Mouse (Mus musculus): ENCODE results near the gene Pcdh19. TPM values are rescaled to one million over a fixed set of nuclear protein-coding genes. Genes with fewer than 3 reads are reported as not detected.
"Not testable (repeated sequence)": the region's sequence is repeated elsewhere in the genome, so short reads cannot be mapped to it uniquely, and the experiment has no call there.

Gene Pcdh19
- 10 to 100 TPM in 1 of 2 experiments, 1 to 10 TPM in 1; 9.5 to 11.4 TPM for total RNA-seq (2021)
- long read RNA-seq, experiment 1, full-length matches to known transcripts = 1 of 2 reads
- long read RNA-seq, experiment 1, partial matches to known transcripts = 0 of 2 reads
- long read RNA-seq, experiment 1, other reads (novel, unspliced or antisense) = 1 of 2 reads
- long read RNA-seq, experiment 2, full-length matches to known transcripts = 1 of 1 reads
- long read RNA-seq, experiment 2, partial matches to known transcripts = 0 of 1 reads
- long read RNA-seq, experiment 2, other reads (novel, unspliced or antisense) = 0 of 1 reads

- DNase-seq = peak; percentile 85
These were observed at the start of gene Pcdh19 for GRCm38 (mm10) chrX:133688840-133689239. TSS of gene Pcdh19 (minus strand) at chrX:133688987.

GRCm38 (mm10) chrX:133735871-133736270 lies 47.1 kb upstream of the Pcdh19 start:
- DNase-seq = no peak

- peak; percentile 45 for DNase-seq
These were observed 46.2 kb upstream of the Pcdh19 start for GRCm38 (mm10) chrX:133734984-133735383.

GRCm38 (mm10) chrX:133721517-133721916 lies 32.7 kb upstream of the Pcdh19 start:
- no peak for DNase-seq

GRCm38 (mm10) chrX:133710621-133711020 lies 21.8 kb upstream of the Pcdh19 start:
- no peak for DNase-seq

- no peak for DNase-seq
These were observed 14.1 kb upstream of the Pcdh19 start for GRCm38 (mm10) chrX:133702902-133703301.

- DNase-seq = not testable (repeated sequence)
These were observed 9.1 kb upstream of the Pcdh19 start for GRCm38 (mm10) chrX:133697871-133698270.

- DNase-seq = no peak
These were observed 7.7 kb upstream of the Pcdh19 start for GRCm38 (mm10) chrX:133696461-133696860.

- DNase-seq = no peak
These were observed 4.4 kb upstream of the Pcdh19 start for GRCm38 (mm10) chrX:133693037-133693760.

GRCm38 (mm10) chrX:133692392-133692790 lies 3.6 kb upstream of the Pcdh19 start:
- no peak for DNase-seq

- peak; percentile 53 for DNase-seq
These were observed 3.0 kb upstream of the Pcdh19 start for GRCm38 (mm10) chrX:133691581-133692391.

- DNase-seq = no peak
These were observed 2.0 kb upstream of the Pcdh19 start for GRCm38 (mm10) chrX:133690822-133691221.

GRCm38 (mm10) chrX:133689576-133690250 lies 926 bp upstream of the Pcdh19 start:
- DNase-seq = no peak

GRCm38 (mm10) chrX:133688156-133688555 lies 631 bp downstream of the Pcdh19 start:
- no peak for DNase-seq

GRCm38 (mm10) chrX:133687666-133688151 lies 1.1 kb downstream of the Pcdh19 start:
- DNase-seq = no peak

- DNase-seq = no peak
These were observed 2.1 kb downstream of the Pcdh19 start for GRCm38 (mm10) chrX:133686533-133687311.

GRCm38 (mm10) chrX:133685572-133685971 lies 3.2 kb downstream of the Pcdh19 start:
- no peak for DNase-seq

GRCm38 (mm10) chrX:133683961-133684360 lies 4.8 kb downstream of the Pcdh19 start:
- DNase-seq = no peak

GRCm38 (mm10) chrX:133675121-133675520 lies 13.7 kb downstream of the Pcdh19 start:
- DNase-seq = no peak

- no peak for DNase-seq
These were observed 15.0 kb downstream of the Pcdh19 start for GRCm38 (mm10) chrX:133673796-133674195.

GRCm38 (mm10) chrX:133660111-133660510 lies 28.7 kb downstream of the Pcdh19 start:
- DNase-seq = no peak

Measured in adrenal gland, postnatal 10 days (tissue).